Mouse (Mus musculus): Measurements from ENCODE around the gene Ube2l3.

GRCm38 (mm10) chr16:17168049-17168448 lies 34.4 kb downstream of the Ube2l3 start:
- TF ChIP-seq CTCF (IDR thresholded peaks at IDR 0.05; ENCODE audit: low read depth) (no peak), EP300 (IDR thresholded peaks at IDR 0.05; ENCODE audit: low read depth) (no peak)

Data from liver, postnatal 0 days (tissue).